Mouse (Mus musculus) forebrain, embryonic 15.5 days (tissue): ENCODE data around the gene Hrk. TPM values are rescaled to one million over a fixed set of nuclear protein-coding genes. Genes with fewer than 3 reads are reported as not detected.

Experiments
- ATAC-seq: fragments of 200-750 bp; cut with Nextera tagmentation; replicated peaks from 2 replicates; pipeline ENCODE4 v1.8.0; 2017; ENCODE audit warnings: mild to moderate bottlenecking, moderate TSS enrichment, moderate library complexity
- H3K27ac ChIP-seq: fragments of 300-500 bp; sonication (generic); replicated peaks from 2 replicates; pipeline ENCODE4 v1.5.1; 2015; ENCODE audit warnings: mild to moderate bottlenecking, inconsistent platforms
- H3K27me3 ChIP-seq: fragments of 300-500 bp; sonication (generic); 2 replicates; pipeline ENCODE4 v1.6.1; 2015; ENCODE audit warnings: inconsistent platforms
- H3K36me3 ChIP-seq: fragments of 300-500 bp; sonication (generic); 2 replicates; pipeline ENCODE4 v1.6.1; 2015; ENCODE audit warnings: mild to moderate bottlenecking, inconsistent platforms
- H3K4me1 ChIP-seq: fragments of 300-500 bp; sonication (generic); 2 replicates; pipeline ENCODE4 v1.6.1; 2015; ENCODE audit warnings: inconsistent platforms
- H3K4me2 ChIP-seq: fragments of 300-500 bp; sonication (generic); replicated peaks from 2 replicates; pipeline ENCODE4 v1.6.1; 2015; ENCODE audit warnings: mild to moderate bottlenecking, inconsistent platforms
- H3K4me3 ChIP-seq: fragments of 300-500 bp; sonication (generic); 2 replicates; pipeline ENCODE4 v1.5.1; 2015; ENCODE audit warnings: mild to moderate bottlenecking, inconsistent platforms
- H3K9ac ChIP-seq: fragments of 300-500 bp; sonication (generic); replicated peaks from 2 replicates; pipeline ENCODE4 v1.6.1; 2015; ENCODE audit warnings: mild to moderate bottlenecking, inconsistent platforms
- H3K9me3 ChIP-seq: fragments of 300-500 bp; sonication (generic); 2 replicates; pipeline ENCODE4 v1.6.1; 2016; ENCODE audit warnings: inconsistent platforms
- WGBS: fragments of 180-500 bp; shearing (Covaris S2); methylation state at CpG from one replicate; pipeline ENCODE4 v1.1.7; 2015; ENCODE audit warnings: mixed read lengths; 5-methylcytosine and 5-hydroxymethylcytosine counted together
- polyA plus RNA-seq: library from polyadenylated mRNA; unstranded; fragments of >200 nt; fragmentation: Nextera tagmentation; extraction: Ambion mirVana; gene quantifications from 2 replicates; pipeline ENCODE4 v1.2.1, GENCODE M21; 2015

Gene Hrk
- polyA plus RNA-seq, 1 experiment from 2014 or later, result 2.3 TPM

DNA sequence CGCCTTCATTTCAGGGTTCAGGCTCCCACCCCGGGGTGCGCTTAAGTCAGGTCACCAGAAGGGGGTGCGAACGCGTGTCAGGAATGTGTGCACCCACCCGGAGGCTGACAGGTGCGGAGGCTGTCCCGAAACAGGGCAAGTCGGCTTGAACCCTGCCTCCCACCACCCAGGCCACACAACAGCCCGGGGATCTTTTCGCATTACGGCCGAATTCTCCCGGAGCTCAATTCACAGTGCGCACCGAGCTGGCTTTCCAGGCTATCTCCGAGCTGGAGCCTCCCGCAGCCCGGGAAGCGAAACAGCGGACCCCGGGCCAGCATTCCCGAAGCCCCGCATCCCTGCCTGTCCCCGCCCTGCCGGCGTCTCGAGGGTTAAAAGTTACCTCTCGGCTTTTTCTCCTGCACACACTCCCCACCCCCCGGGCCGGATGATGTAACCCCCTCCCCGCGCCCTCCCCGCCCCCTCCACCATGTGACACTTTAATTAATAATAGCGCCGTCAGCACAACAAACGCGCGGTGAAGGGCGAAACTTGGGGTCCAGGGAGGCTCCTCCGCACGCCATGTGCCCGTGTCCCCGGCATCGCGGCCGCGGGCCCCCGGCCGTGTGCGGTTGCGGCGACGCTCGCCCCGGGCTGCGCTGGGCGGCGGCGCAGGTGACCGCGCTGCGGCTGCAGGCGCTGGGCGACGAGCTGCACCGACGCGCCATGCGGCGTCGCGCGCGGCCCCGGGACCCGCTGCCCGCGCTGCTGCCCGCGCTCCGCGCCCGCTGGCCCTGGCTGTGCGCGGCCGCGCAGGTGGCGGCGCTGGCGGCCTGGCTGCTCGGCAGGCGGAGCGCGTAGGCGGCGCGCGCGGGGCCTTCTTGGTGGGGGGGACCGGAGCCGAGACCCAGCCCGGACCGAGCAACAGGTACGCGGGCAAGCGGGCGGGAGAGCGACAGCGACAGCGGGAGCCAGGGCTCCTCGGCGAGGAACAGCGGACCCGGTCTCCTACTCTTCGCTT, 5.1 kb downstream of the Hrk start:
- Histone ChIP-seq H3K4me3 (peak overlapping the region; percentile 62), H3K27me3 (peaks cover 55% of the 10 kb centered on the region), H3K4me2 (peak overlapping the region; percentile 95), H3K4me1 (peaks cover 31% of the 10 kb centered on the region), H3K36me3 (no peaks in the 10 kb centered on the region), H3K9ac (peak overlapping the region; percentile 47), H3K27ac (no peak overlapping the region), H3K9me3 (no peaks in the 10 kb centered on the region)
- peak; percentile 29; the same call in 1 of the 2 replicates for ATAC-seq
- WGBS, result 1% methylated on average over 79 of the region's 117 CpGs

DNA sequence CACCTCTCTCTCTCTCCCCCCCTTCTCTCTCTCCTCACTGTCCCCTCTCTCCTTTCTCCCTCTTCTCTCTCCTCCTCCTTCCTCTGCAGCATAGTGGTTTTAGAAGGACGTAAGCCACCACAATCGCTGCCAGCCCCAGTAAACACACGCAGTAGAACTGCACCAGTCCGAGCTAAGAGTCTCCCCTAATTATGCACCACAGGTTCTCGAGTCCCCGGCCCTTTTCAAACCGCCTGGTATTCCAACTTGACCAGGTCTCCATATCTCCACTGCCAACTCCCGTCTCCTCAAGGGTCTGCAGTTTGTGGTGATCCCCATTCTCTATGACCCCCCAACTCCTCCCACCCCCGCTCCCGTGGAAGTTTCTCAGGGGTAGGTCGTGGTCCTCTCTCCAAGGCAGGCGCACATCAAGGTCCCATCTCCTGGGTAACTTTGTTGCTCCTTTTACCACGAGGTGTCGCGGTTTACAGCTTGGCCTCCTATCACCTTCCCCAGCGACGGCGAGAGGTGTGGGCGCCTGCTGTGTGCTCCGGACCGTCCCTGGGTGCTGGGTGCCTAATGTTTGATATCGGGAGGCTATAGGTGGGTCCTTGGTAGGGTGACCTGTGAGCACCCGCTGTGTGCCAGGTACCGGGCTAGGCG, 6.6 kb downstream of the Hrk start:
- no peak overlapping the region for H3K27ac ChIP-seq
- no peak overlapping the region; the same call in 1 of the 2 replicates for H3K9ac ChIP-seq
- ATAC-seq, result no peak
- no peaks in the 10 kb centered on the region for H3K36me3 ChIP-seq
- WGBS, result under 1% methylated on average over 25 of the region's 25 CpGs
- H3K4me3 ChIP-seq, result peak overlapping the region; percentile 37
- H3K4me1 ChIP-seq, result peaks cover 32% of the 10 kb centered on the region
- peak overlapping the region; percentile 95 for H3K4me2 ChIP-seq
- H3K9me3 ChIP-seq, result no peaks in the 10 kb centered on the region
- peaks cover 62% of the 10 kb centered on the region for H3K27me3 ChIP-seq

DNA sequence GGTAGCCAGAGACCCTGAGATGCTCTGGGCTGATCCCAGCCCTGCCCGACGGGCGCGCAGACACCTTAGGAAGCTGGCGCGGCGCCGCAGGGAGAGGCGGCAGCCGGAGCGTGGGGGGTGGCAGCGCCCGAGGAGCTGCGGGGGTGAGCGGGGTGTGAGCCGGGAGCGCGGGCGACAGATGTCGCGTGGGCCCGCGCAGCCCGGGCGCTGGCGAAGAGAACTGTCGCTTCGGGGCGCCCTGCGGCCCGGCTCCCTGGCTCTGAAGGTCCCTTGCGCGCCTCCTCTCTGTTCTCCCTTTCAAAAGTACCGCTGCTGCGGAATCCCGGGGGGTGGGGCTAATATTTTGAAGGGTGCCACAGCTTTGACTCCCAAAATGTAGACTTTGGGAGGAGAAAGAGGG, 7.2 kb downstream of the Hrk start:
- H3K9ac ChIP-seq, result peak overlapping the region; percentile 32
- no peak overlapping the region for H3K27ac ChIP-seq
- WGBS, result under 1% methylated on average over 34 of the region's 36 CpGs
- peaks cover 32% of the 10 kb centered on the region for H3K4me1 ChIP-seq
- peak overlapping the region; percentile 95 for H3K4me2 ChIP-seq
- peaks cover 62% of the 10 kb centered on the region for H3K27me3 ChIP-seq
- H3K36me3 ChIP-seq, result no peaks in the 10 kb centered on the region
- no peaks in the 10 kb centered on the region for H3K9me3 ChIP-seq
- peak overlapping the region; percentile 37 for H3K4me3 ChIP-seq
- no peak for ATAC-seq

- Histone ChIP-seq H3K4me3 (peak overlapping the region; percentile 37), H3K27me3 (peaks cover 62% of the 10 kb centered on the region), H3K9ac (no peak overlapping the region; the same call in 1 of the 2 replicates), H3K27ac (no peak overlapping the region), H3K36me3 (no peaks in the 10 kb centered on the region), H3K4me2 (peak overlapping the region; percentile 95), H3K4me1 (peaks cover 32% of the 10 kb centered on the region), H3K9me3 (no peaks in the 10 kb centered on the region)
- WGBS, result under 1% methylated on average over 27 of the region's 27 CpGs
- ATAC-seq, result no peak
Observed at GRCm38 (mm10) chr5:118172078-118172723, 7.8 kb downstream of the Hrk start.

DNA sequence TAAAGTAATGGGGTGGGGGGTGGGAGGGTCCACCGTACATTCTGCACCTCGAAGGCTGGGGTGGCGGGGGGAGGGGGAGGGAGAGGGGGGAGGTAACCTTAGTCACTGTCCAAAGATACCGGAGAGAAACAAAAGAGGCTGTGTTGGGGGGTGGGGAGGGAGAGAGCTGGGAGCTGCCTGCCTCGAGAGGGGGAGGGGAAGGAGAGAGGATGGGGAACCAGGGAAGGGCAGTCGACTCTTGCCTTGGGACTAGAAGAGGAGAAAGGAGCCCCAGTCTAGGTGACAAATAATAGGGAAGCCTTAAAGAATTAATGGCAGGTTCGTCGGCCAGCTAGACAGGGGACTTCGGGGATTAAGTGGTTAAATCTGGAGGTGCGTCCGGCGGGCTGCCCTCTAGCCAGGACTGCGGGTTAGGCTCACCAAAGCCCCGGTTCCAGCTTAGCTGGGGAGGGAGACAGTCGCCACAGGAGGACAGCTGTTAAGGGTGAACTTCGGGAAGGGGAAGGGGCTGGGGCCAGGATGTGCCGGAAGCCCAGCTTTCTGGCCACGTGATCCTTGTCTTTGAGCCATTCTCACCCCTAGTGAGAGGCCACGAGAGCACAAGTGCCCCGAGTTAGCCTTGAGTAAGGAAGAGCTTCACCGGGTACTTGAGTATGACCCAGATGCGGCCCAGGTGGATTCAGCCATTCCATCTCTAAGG, 10.0 kb downstream of the Hrk start:
- Histone ChIP-seq H3K4me2 (peak overlapping the region; percentile 38), H3K9me3 (no peaks in the 10 kb centered on the region), H3K4me3 (peak overlapping the region; percentile 24), H3K27me3 (peaks cover 44% of the 10 kb centered on the region), H3K9ac (no peak overlapping the region), H3K27ac (no peak overlapping the region), H3K36me3 (no peaks in the 10 kb centered on the region), H3K4me1 (peaks cover 27% of the 10 kb centered on the region)
- under 1% methylated on average over 22 of the region's 22 CpGs for WGBS
- ATAC-seq, result no peak

GRCm38 (mm10) chr5:118175137-118175536, 10.7 kb downstream of the Hrk start:
- Histone ChIP-seq H3K27me3 (peaks cover 44% of the 10 kb centered on the region), H3K36me3 (no peaks in the 10 kb centered on the region), H3K27ac (no peak overlapping the region), H3K4me1 (peaks cover 24% of the 10 kb centered on the region), H3K9me3 (no peaks in the 10 kb centered on the region), H3K9ac (no peak overlapping the region), H3K4me2 (no peak overlapping the region; the same call in 1 of the 2 replicates), H3K4me3 (no peak overlapping the region)
- WGBS, result 29% methylated on average over 2 of the region's 2 CpGs
- ATAC-seq, result no peak

DNA sequence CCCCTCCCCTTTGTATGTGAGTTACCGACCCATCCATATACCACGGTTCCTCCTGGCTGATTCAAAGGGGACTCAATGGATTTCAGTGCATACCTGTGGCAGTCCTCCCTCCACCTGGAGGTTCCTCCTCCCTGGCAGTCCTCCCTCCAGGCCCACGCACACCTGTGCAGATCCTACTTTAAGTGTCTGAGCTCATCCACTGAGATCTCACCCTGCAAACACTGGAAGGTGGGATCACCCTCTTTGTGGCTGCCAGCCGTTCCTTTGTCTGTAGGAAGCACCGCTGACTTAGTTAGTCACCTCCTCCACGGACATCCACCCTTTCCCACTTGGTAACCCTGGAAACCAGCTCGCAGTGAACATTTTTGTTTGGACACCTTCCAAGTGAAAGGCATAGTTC, 13.2 kb downstream of the Hrk start:
- peaks cover 6% of the 10 kb centered on the region; the same call in 1 of the 2 replicates for H3K4me1 ChIP-seq
- WGBS, result 59% methylated on average over 7 of the region's 7 CpGs
- H3K36me3 ChIP-seq, result no peaks in the 10 kb centered on the region
- no peak for ATAC-seq
- H3K27me3 ChIP-seq, result peaks cover 24% of the 10 kb centered on the region
- H3K4me2 ChIP-seq, result no peak overlapping the region
- no peak overlapping the region for H3K9ac ChIP-seq
- no peaks in the 10 kb centered on the region for H3K9me3 ChIP-seq
- no peak overlapping the region for H3K4me3 ChIP-seq
- H3K27ac ChIP-seq, result no peak overlapping the region

DNA sequence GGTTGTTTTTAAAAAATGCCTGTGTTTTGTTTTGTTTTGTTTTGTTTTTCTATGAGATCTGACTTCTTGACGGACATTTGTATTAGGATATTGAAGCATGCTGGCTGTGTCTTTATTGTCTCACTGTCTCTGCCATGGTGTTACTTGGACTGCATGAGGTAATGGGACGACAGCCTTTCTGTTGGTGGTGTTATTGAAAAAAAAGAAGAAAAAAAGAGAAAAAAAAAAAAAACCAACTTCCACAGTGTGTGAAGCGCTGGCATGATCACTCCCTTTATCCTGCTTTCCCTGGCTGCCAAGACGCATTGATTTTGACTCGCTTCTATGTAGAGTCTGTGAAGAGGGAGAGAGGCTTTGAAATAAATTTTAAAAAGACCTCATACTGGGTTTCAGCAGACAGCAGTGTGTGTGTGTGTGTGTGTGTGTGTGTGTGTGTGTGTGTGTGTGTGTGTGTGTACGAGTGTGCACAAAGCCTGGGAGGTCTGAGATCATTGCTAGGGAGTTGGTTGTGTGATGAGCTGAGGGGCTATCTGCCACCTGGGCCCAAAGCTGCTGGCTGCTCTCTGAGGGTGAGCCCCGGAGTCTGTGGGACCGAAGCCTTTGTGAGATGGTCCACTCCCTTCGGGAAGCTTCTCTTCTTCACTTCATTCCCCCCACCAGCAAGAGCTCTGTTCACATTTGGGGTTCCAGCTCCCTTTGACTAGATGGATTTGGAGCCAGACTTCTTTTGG, 22.6 kb downstream of the Hrk start:
- peak; percentile 37; the same call in 1 of the 2 replicates for ATAC-seq
- Histone ChIP-seq H3K27me3 (no peaks in the 10 kb centered on the region), H3K9ac (no peak overlapping the region), H3K4me1 (peaks cover 15% of the 10 kb centered on the region), H3K36me3 (no peaks in the 10 kb centered on the region), H3K9me3 (no peaks in the 10 kb centered on the region), H3K4me2 (no peak overlapping the region), H3K4me3 (no peak overlapping the region), H3K27ac (peak overlapping the region; percentile 57)
- 36% methylated on average over 9 of the region's 9 CpGs for WGBS

- Histone ChIP-seq H3K4me1 (peaks cover 24% of the 10 kb centered on the region), H3K4me3 (no peak overlapping the region), H3K27me3 (no peaks in the 10 kb centered on the region), H3K27ac (no peak overlapping the region), H3K9me3 (no peaks in the 10 kb centered on the region), H3K4me2 (no peak overlapping the region), H3K9ac (no peak overlapping the region), H3K36me3 (no peaks in the 10 kb centered on the region)
- WGBS, result 56% methylated on average over 6 of the region's 6 CpGs
- no peak for ATAC-seq
Observed at GRCm38 (mm10) chr5:118188356-118188755, 23.9 kb downstream of the Hrk start.

GRCm38 (mm10) chr5:118190491-118190890, 26.0 kb downstream of the Hrk start:
- Histone ChIP-seq H3K4me2 (no peak overlapping the region), H3K9ac (no peak overlapping the region), H3K4me3 (no peak overlapping the region), H3K9me3 (no peaks in the 10 kb centered on the region), H3K36me3 (no peaks in the 10 kb centered on the region), H3K27ac (no peak overlapping the region), H3K4me1 (peaks cover 24% of the 10 kb centered on the region), H3K27me3 (no peaks in the 10 kb centered on the region)
- WGBS, result 88% methylated on average over 9 of the region's 9 CpGs
- ATAC-seq, result no peak

- Histone ChIP-seq H3K4me2 (no peak overlapping the region), H3K27ac (no peak overlapping the region), H3K36me3 (no peaks in the 10 kb centered on the region), H3K4me1 (peaks cover 18% of the 10 kb centered on the region), H3K27me3 (no peaks in the 10 kb centered on the region), H3K9ac (0 out of 2 replicates have a peak overlapping the region, but pooled peaks have one; percentile 2), H3K9me3 (no peaks in the 10 kb centered on the region), H3K4me3 (no peak overlapping the region)
- no peak for ATAC-seq
- 5% methylated on average over 18 of the region's 18 CpGs for WGBS
Observed at GRCm38 (mm10) chr5:118192221-118192620, 27.8 kb downstream of the Hrk start.
